Mouse (Mus musculus) adrenal gland, postnatal 36 days (tissue): ENCODE data around the gene Kdm6b. TPM values are rescaled to one million over a fixed set of nuclear protein-coding genes. Genes with fewer than 3 reads are reported as not detected.
"Not testable (repeated sequence)": the region's sequence is repeated elsewhere in the genome, so short reads cannot be mapped to it uniquely, and the experiment has no call there.

ENCODE experiments used
- DNase-seq, 2 experiments: peaks; one replicate each; pipeline ENCODE4 v3.0.0; 2021; ENCODE audit warnings: mixed read lengths in 1 of 2
- total RNA-seq, 2 experiments: library from RNA; stranded (reverse); gene quantifications; 2 replicates each; pipeline ENCODE4 v1.2.3; 2021

Kdm6b gene
- total RNA-seq, 2 experiments from 2014 or later, result 31.8 to 48.0 TPM

DNA sequence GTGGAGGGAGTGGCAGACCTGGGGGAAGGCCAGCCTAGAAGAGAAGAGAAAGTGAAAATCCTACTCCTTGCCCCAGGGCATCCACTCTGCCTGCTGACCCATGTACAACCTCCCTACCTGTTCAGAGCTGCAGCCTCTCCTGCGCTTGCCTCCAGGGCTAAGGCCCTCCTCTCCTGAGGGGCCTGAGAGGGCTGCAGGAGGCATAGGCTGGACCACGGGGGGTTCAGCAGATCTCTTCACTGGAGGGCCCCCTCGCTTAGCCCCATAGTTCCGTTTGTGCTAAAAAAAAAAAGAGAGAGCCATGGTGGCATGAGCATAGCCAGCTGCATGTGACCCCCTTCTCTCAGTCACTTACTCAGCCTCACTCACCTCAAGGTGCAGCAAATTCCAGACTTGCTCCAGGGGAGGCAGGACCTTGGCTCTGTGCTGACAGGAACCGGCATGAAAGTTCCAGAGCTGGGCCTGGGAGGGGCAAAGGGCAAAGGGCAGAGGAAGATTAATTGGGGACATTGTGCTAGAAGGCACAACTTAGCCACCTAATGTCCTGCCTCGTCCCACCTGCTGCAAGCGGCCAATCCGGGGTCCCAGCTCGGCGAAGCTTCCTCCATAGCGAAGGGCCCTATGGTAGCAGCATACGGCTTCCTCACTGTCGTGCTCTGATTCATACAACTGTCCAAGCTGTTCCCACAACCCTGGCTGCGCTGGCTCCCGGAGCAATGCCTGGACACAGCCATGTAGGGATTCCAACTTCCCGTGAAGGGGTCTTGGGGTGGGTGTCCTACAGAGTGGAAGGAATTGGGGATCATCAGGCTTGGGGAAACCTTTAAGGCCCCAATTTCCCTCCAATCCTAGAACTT lies 6.4 kb downstream of the Kdm6b start:
- DNase-seq, result no peak

DNA sequence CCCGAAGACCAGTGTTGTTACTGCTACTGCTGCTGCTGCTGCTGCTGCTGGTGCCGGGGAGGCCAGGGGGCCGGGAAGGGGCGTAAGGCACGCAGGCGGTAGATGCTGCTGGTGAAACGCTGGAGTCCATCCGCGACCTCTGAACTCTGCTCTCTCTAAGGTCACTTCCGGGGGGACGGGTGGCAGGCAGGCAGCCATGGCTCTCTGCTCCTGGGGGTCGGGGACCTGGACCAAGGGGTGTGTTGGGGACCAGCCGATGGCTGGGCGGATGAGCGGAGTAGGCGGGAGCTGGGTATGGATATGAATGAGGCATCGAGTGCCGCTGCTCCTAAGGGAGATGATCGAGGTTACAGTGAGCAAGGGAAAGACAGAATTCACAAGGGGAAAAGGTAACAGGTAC lies 7.2 kb downstream of the Kdm6b start:
- DNase-seq, result no peak

DNA sequence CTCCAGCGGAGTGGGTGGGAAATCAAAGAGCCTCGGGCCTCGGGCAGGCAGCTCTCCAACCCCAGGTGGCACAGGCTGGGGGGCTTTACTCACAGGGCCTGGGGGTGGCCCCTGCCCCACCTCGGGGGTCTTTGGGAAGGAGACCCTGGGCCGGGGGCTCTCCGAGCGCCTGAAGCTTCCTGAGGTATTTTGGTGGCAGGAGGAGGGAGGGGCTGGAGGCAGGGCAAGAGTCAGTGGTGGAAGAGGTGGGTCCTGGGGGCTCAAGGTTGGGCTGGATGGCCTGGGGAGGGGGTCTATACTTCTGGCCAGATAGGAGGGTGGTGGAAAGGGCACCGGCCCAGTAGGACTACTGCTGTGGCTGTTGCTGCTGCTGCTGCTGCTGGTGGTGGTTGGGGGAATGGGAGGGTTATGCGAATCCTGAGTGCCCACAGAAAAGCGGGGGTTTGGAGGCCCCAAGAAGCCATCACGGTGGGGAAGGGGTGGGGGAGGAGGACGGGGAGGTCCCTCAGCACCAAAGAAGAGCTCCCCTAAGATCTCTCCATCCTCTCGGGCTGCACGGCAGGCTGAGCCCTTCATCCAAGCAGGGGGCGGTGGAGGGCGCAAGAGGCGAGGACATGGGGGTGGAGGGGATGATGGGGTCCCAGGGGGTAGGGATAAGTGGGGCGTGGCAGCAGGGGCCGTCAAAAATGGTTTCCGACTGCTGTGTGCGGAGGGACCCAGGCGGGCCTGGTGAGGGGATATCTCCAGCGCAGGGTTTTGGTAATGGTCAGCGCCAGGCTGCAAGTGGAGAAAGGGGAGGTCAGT lies 7.9 kb downstream of the Kdm6b start:
- DNase-seq, result no peak

DNA sequence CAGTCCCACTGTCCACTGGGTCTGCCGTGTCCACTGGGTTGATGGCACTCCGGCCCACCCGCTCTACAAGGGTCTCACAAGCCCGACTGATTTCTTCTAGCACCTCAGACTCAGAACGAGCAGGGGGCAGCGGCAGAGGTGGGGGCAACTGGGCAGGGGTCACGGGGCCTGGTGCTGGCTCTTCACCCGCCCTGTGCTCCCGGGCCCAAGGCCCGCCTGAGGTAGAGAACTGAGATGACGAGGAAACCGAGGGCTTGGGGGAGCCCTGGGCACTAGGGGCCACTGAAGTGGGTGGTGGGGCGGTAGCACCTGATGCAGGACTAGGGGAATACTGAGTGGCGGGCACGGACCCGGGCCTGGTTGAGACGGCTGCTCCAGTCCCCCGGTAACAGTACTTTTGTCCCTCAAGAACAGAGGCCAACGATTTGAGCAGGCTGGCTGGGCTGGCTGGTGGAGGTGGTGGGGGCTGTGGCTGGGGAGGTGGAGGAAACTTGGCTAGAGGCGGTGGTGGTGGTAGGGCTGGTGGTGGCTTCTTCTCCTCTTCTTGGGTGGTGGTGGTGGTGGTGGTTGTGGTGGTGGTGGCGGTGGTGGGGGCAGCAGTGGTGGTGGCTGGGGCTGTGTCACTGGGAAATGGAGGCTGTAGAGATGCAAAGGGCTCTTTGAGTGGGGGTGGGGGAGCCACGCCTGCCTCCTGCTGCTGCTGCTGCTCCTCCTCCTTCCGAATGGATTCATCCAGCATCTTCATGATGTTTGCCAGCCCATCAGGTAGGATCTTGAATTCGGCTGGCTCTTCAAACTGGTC lies 8.7 kb downstream of the Kdm6b start:
- DNase-seq, result no peak

DNA sequence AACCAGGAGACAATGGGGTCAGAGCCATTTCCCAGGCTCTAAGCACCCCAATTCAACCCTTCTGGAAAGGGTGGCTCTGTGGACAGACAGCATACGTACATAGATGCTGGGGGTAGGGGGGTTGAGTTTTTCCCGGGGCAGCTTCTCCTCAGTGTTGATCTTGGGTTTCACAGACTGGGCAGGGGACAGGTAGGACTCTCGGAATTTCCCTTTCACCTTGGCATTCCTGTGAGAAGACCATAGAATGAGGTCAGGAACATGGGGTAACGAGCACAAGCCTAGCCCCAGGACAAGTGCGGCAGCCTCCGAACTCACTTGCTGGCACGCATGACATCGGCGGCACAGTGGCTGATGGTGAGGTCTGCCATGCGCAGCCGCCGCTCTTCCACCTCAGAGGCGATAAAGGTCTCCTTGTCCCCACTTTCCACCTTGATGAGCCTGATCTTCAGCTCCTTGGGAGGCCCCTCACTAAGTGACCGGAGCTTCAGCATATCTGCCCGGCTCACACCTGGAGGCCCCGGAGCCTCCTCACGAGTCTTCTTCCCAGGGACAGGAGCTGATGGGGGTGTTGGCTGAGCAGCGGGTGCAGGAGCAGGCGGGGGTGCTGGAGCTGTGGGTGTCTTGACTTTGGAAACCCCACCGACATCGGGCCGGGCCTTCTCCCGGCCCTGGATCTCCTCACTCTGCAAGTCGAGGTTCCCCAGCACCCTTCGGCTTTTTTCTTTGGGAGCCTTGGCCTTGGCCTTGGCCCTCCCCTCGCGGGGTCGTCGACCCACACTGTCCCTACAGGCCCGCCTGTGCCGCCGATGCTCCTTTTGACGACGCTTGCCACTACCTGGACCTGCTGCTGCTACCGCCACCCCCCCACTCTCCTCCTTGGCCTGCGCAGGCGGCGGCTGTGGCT lies 9.5 kb downstream of the Kdm6b start:
- no peak for DNase-seq

DNA sequence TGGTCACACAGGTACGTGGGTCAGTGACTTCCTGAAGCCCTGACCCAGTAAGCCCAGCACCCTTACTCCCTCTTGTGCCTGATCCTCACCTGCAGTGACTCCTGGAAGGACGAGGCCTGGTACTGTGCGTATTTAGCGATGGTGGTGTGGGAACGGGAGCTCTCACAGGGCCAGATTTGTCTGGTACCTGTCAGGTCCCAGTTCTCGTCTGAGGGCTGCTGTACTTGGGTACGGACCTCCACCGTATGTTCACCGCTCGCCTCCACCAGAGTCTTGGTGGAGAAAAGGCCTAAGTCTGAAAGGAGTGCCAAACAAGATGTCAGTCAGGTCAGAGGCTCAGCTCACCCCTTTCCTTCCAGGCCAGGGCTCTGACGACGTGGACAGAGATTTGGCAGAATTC lies 11.5 kb downstream of the Kdm6b start:
- DNase-seq, result no peak

DNA sequence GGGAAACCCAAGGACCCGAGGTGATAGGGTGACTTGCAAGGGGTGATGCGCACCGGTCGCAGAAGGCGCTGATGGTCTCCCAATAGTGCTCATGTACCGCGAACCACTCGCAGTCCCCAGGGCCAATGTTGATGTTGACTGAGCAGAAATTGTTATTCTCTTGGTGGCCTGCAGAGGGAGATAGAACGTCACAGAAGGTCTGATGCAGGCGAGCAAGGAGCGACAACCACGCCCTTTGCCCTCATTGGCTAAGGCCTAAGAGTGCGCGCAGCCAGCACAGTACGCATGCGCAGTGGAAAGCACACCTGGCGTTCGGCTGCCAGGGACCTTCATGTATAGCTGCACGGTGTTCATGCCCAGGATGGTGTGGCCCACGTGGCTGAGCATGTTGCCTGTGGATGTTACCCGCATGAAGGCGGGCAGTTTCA lies 12.3 kb downstream of the Kdm6b start:
- peak; percentile 86 to 91 for DNase-seq

DNA sequence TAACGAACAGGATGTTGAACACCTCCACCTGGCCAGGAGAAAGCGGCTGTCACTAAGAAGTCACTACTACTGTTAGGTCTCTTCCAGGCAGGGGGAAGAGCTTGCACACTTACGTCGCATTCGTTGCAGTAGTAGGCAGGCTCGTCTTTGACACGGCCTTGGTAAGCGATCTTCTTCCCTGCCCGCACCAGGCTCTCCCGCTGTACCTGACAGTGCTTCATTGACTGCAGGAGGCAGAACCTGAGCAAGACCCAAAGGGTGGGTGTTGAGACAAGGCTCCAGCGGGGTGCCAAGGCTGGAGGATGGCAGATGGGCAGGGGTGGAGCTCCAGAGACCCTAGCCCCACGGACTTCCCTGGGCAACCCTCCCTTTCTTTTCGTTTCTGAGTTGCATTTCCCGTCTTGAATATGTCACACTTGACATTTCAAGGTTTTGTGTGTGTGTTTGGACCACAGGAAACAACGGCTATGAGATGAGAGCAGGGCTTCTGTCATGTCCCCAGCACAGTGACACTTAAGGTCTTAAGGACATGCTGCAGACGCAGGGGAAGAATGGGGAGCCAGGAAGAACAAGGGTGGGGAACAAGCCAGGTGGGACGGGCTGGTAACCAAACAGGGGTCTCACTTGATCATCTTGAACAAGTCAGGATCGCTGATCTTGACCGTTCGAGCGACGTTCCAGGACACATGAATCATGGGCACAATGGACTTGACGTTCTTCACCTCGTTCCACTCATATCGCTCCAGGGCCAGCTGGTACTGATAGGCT lies 13.2 kb downstream of the Kdm6b start:
- no peak for DNase-seq

DNA sequence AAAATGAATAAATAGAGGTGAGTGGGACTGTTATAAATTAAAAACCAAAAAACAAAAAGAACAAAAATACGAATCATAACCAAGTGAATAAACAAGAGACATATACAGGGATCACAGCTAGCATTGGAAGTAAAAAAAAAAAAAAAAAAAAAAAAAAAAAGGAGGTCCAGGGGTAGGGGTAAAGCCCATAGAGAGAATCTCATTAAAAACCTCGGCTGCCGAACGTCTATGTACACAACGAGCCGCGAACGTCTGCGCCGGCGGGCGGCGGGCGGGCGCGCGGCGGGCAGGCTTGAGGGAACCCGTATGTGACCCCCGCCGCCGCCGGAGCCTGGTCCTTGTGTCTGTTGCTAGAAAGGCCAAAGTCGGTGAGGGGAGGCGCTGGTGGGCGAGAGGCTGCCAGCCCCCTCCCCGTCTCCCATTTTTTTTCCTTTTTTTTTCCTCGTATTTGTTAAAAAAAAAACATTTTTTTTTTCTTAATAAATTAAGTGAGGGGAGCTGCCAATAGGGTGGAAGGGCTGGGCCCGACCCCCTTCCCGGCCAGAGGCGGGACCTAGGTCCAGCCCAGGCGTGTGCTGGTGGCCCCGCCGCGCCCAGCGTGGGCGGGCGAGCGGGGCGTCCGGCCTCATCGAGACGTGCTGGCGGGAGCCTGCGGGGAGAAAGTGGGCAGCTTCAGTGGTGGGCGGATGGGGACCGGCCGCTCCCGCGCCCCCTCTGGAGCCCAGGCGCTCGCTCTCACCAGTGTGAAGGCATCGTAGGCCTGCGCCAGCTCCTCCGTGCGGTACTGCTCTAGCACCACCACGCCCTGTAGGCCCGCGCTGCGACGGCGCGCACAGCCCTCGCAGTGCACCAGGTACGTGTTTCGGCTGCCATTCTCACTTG lies 14.0 kb downstream of the Kdm6b start:
- DNase-seq, result no peak

DNA sequence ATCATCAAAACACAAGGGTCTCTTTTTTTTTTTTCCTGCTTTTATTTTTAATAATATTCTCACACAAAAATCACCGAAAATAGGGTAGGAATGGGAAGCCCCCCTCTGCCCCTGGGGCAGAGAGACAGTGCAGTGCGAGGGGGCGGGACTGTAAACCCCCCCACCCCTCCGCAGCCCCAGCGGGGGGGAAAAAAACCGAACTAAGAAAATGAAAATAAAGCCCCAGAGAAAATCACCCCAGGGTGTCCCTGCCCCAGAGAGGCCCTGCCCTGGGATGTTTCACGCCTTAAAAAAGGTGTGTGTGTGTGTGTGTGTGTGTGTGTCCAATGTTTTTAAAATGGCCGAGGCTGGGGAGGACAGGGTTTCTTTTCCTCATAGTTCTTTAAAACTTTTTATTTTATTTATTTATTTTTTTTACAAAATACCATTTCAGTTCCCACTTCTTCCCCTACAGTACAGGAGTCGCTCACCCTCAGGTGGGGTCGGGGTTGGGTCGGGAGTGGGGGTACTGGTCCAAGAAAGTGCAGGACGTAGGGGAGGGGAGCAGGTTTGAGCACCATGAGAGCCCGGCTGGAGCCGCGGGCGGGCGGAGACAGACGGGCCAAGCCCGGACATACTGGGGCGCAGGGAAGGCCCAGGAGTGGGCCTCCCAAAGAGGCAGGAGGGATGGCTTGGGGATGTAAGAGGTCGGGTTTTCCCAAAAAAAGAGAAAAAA lies 14.8 kb downstream of the Kdm6b start:
- DNase-seq, result no peak

DNA sequence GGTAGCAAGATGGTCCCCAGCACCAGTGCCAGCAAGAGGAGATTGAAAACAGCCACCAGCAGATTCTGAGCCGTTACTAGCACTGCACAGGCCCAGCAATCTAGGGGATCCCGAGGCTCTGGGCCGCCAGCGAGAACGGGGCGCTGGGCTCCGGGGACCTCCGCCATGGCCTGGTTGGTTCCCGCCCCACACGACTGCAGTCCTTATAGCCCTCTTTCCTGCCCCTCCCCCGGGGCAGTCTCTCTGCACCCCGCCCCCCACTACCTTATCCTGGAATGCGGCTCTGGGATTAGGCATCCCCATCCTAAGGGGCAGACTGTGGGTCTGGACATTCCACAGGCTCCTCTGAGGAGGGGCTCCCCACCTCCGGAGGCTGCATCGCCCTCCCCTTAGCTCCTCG lies 15.4 kb downstream of the Kdm6b start, which contains the start of gene Tmem88:
TSS of gene Tmem88 (minus strand) at position 176 of the 400 bp plus-strand sequence.
- DNase-seq, result peak in 1 of 2 experiments; percentile 76

DNA sequence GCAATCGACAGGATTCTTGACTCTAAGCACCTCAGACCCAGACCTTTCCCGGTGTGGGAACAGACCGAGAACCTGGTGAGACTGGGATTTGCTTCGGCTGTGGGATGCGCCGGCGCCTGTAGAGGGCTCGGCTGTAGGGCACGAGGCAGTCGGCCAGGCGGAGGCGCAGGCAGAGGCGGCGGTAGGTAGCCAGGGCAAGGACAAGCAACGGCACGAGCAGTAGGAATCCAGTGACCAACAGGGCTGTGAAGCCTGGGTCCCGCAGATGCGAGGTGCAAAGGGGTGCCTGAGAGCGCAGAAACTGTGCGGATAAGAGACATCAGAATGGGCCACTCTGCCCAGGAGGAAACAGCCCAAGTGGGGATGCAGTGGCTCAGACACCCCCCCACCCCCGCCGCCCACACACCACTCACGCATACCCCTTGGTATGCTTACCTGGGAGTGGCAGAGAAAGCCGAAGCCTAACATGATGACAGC lies 15.9 kb downstream of the Kdm6b start:
- no peak for DNase-seq

DNA sequence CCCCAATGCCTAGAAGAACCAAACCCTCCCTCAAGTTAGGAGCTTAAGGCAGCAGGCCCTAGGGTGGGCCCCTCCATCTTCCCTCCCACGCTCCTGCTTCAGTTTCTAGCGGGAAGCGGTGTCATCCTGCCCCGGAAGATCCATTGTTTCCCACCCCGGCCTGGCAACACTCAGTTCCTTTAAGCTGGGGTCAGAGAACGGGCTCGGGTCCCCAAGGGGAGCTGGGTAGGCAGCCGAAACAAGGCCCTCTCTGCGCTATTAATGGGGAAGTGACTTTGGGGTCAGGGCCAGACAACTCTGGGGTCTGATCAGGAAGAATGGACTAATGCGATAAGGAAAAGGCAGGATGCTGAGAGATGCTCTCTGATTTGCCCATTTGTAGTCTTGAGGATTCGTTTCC lies 16.7 kb downstream of the Kdm6b start:
- DNase-seq, result peak; percentile 53 to 72

DNA sequence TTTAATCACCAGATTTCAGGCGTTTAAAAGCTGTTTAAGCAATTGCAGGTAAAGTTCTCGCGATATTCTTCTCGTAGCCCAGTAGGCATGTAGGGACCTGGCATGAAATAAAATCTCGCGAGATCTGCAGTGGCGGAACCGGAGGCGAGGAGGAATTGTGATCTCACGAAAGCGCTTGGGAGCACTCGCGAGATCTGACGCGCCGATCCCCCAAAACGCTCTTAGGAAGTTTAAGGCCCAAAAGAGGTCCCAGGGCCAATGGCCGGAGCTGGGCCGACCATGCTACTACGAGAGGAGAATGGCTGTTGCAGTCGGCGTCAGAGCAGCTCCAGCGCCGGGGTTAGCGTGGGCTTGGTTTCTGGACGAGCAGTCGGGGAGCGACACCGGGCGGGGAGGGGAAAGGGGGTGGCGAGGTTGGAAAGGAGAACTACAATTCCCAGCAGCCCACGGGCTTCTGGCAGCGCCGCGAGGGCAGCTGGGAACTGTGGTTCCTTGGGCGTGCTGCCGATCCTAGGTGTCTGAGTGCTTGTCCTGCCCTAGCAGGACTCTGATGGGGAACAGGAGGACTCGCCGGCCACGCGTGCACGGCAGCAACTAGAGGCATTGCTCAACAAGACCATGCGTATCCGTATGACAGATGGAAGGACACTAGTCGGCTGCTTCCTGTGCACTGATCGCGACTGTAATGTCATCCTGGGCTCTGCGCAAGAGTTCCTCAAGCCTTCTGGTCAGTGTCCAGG lies 17.7 kb downstream of the Kdm6b start:
- peak; percentile 93 to 95 for DNase-seq

DNA sequence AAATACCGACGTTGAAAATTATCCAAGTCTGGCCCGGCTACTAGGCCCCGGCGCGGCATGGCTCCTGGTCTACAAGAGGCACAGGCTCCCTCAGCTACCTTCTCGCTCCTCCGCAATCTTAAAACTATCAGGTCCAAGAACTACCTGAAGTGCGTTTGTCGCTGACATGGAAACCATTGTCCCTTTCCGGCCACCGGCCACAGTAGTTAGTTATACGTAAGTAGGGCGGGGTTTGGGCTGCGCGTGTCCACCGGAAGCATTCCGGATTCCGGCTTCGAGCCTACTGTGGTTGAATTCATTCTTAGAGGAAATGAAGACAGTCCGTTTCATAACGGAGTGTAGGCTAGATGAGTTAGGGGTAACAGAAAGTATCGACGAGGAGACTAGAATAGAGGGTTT lies 18.2 kb downstream of the Kdm6b start, which contains the start of the genes Naa38 and Cyb5d1:
TSS of gene Naa38 (plus strand) at position 253 of the 399 bp plus-strand sequence.
TSS of gene Cyb5d1 (minus strand) at position 397 of the 399 bp plus-strand sequence.
- peak; percentile 89 to 91 for DNase-seq

DNA sequence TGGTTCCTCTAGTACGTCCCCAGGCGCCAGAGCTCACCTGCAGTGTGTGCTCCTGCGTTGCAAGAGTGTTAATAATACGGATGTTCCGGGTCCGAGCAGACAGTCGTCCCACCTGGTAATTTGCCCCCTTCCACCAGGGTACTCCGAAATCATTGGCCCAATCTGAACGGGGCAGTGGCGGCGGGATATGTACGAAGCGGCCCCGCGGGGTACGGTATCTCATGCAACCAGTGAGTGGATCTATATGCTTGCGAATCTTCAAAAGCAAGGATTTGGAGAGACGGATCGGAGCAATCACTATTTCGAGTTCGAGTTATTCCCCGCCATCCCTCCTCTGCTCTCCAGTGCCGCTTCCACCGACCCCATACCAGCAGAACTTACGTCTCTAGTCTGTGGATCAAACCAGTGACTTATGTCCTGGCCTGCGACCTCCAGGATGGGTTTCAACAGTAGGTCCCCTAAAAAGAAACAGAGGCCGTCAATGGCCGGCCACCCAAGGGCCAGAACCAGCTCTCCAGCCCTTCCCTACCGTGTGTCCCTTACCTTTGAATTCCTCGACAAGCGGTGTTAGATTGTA lies 18.8 kb downstream of the Kdm6b start:
- not testable (repeated sequence) for DNase-seq

DNA sequence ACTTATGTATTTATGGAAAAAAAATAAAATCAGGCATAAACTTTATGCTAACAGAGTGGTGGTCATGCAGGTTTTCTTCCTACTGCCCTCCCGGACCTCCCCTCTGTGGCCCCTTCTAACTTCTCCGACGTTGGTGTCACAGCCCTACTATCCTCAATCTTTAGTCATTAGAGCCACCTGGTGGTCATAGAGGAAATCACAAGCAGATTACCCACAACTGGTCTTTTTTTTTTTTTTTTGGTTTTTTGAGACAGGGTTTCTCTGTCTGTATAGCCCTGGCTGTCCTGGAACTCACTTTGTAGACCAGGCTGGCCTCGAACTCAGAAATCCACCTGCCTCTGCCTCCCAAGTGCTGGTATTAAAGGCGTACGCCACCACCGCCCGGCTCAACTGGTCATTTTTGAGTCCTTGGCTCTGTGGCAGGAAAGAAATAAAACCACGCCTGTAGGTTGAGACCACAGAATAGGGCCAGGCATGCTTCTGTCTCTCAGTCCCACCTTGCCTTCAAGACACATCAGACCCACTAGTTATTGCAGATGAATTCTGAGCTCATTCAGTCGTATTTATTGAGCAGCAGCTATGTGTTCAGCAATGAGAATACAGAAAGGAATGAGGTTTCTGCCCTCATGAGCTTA lies 23.0 kb downstream of the Kdm6b start:
- DNase-seq, result peak in 1 of 2 experiments; percentile 78
